Mouse (Mus musculus): ENCODE measurements at regions not wholly inside any gene's neighbourhood (a gene's known extent, or its start where the extent isn't known, plus 50 kb on each side); places are given as distances from the start of the nearest gene placed in this dataset.

DNA sequence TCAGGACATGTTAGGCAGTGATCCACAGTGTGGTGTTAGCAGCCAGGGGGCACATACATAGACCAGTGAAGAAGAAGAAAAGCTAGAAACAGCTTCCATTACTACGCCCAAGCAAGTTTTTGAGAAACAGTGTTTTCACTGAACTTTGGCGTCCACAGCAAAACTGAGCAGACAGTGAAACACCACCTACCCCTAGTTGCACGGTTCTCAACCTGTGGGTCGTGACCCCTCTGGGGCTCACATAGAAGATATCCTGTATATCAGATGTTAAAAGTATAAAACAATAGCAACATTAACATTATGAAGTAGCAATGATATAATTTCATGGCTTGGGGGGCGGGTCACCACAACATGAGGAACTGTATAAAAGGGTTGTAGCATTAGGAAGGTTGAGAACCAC is 81.1 kb downstream of the Ramp3 start:
- TF ChIP-seq POLR2A (IDR thresholded peaks at IDR 0.05; ENCODE audit: insufficient read depth, low read length), result no peak
- TF ChIP-seq CTCF (IDR thresholded peaks at IDR 0.05; ENCODE audit: low read depth, low read length), result no peak

Data from ES-Bruce4 (cell line).